Mouse (Mus musculus) kidney, adult 8-10 months (tissue): ENCODE data around the gene Snx18.

ENCODE experiments used
- DNase-seq, 2 experiments: peaks; one replicate each; pipeline ENCODE4 v3.0.0; 2022

Snx18 gene

DNA sequence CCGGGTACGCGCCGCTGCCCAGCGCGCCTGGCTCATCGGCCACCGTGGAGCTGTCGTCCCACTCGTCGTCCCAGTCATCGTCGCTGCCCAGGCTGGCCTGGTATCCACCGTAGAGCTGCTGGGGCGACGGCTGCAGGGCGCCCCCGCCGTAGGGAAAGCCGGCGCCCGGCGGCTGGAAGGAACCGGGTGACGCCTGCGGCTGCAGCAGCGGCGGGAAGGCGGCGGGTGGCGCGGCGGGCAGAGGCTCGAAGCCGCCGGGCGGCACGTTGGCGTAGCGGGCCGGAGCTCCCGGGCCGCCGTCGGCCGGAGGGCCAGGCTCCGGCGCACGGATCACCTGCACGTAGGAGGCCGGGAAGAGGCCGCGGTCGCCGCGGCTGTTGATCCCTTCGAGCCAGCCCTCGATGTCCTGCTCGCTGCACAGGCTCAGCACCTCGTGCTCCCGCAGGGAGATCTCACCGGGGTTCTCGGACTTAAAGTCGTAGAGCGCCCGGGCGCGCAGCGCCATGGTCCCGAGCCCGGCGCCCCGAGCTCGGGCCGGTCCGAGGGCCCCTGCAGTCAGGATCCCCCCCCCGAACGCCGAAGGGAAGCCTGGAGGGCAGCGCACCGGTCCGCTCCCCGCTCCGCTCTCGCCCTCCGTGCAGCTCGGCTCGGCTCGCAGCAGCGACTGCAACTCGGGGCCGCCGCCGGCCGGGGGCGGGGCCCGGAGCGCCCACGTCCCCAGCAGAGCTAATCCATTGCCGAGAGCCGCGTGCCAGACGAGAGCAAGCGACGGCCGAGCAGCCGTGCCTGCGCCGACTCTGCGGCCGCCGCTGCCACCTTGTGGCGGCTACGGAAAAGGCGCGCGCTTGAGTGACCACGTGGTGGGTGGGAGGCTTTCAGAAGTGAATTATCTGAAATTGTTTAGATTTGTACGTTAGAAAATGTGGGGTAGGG is at the start of gene Snx18:
Gene Snx18 (minus strand): TSS at position 674 of the 933 bp plus-strand sequence.
- DNase-seq = peak; percentile 88 to 89

DNA sequence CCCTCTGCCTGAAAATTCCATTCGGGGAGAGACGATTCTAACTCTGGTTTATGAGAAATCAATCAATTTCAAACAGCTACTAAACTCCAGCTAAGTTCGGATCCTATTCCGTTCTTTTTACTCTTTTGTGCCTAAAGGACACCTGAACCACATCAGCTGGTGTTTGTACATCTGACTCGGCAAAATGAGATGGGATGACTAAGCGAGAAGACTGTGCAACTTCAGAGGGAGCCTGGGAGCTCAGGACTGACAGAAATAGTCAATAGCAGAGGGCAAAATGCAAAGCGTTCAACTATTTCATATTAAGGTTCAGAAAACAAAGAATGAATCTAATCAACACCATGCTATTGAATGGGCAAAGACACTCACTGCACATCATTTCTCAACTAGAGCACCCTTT is 45.5 kb upstream of the Snx18 start:
- DNase-seq = no peak

DNA sequence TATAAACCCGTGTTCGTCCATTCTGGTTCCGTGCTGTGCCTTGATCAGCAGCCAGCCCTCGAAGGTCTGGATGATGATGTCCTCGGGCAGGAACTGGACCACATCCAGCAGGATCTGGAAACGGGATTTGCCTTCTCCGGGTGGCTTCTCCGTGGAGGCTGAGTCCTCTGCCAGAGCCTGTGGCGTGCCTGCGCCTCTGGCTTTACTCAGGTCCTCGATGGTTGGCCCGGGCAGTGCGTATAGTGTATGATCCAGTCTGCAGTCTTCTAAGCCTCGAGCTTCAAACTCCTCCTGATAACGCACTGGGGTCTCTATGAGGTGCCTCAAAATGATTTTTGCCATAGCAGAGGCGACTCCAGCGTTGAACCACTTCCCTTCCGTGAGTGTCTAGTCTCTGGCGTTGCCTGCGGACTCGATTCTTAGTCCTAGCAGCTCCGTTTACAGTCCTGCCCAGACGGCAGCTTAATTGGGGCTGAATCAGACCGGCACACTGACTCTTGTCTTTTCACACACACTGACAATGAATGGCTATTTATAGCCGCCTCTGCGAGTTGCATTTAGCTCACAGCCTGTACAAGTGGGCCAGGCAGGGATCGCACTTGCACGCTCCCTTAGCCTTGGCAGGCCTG is 44.9 kb upstream of the Snx18 start, which contains the start of gene Hspb3:
Gene Hspb3 (minus strand): TSS at position 526 of the 629 bp plus-strand sequence.
- no peak for DNase-seq

DNA sequence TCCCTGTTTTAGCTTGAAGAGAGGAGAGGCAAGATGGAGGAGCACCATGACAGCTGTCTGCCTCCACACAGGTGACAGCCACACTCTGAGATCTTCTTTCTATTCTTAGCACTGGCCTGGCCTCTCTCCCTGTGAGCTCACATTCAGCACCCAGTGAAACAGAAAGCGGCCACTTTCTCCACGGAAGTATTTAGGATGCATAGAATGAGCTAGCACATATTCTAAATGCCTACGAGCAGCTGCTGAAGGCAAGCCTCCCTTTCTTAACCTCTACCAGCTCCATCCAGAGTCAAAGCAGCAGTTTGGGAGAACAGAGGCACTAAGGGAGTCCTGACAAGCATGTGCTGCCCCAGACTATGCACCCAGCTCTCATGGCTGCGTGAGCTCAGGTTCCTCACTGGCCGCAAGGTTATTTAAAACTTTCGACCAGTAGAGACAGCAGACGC is 43.5 kb upstream of the Snx18 start:
- no peak for DNase-seq

DNA sequence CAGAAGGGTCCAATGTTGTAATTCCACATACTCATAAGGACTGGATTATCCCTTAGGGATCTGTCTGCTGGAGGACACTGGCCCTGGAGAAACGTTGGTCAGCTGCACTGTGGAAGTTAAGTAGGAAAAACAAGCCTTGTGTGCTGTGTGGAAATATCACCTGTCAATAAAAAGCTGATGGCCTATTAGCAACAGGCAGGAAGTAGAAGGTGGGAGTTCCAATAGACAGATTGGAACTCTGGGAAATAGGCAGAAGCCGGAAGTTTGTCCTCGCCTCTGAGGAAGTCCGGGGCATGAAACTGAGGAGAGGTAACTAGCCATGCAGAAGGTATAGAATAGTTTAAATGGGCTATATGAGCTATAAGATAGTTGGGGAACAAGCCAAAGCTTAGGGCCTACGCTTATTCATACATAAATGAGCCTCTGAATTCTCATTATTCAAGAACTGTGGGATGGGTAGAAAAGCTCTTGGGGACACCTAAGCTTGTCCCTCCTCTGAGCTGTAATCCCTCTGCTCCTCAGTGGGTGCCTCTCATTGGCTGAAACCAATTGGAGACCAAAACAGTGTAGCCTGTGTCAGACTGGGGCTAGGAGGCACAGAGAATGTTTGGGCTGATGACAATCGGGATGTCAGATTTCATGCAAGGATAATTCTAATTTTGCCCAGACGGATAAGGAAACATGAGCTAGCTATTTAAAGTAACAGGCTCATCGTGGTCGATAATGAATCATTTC is 42.4 kb upstream of the Snx18 start:
- DNase-seq = no peak

DNA sequence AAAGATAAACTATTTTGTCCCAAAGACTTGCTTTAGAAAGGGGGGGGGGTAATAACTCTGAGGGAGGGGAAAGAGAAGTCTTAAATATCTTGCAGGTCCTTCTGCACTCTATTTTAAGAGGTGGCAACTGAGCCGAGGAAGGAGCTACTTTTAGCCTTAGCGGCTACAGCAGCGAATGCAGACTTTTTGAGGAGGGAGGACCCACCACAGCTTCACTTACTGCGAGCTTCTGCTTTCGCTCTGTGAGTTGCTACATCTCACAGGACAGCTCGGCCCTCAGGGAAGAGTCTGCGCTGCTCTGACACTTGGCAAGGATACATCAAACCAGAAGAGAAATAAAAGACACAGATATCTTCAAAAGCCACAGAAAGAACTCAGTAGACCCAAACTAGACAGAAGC is 38.8 kb upstream of the Snx18 start:
- DNase-seq = no peak

DNA sequence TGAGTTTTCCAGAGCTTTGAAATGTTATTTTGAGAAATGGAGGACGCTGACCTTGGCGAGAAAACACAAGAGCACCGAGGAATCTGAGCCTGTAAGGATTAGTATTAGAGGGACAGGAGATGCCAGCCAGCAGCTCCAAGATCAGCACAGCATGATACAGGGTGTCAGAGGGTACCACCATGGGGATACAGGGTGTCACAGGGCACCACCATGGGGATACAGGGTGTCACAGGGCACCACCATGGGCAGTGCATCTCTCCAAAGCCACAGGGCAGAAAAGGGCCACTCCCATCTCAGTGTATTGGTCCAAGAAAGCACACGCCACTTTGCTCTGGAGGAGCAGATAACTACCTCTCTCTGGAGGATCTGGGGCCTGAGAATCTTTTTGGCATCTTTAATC is 38.3 kb upstream of the Snx18 start:
- DNase-seq = no peak

DNA sequence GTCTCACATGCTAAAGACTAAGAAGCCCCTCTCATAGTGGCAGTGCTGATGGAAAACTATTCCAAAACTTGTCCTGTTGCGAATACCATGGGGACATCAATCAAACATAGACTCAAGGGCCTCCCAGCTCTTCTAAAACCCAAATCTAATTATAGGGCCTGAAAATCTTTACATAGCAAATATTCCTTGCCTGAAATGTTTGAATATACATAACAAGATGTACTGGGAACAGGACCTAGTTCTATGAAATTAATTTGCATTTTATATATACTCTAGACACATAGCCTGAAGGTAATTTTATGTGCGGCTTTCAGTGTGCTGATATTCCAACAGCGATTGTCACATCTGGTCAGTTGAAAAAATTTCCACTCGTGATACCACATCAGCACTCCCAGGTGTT is 37.1 kb upstream of the Snx18 start:
- DNase-seq = no peak

DNA sequence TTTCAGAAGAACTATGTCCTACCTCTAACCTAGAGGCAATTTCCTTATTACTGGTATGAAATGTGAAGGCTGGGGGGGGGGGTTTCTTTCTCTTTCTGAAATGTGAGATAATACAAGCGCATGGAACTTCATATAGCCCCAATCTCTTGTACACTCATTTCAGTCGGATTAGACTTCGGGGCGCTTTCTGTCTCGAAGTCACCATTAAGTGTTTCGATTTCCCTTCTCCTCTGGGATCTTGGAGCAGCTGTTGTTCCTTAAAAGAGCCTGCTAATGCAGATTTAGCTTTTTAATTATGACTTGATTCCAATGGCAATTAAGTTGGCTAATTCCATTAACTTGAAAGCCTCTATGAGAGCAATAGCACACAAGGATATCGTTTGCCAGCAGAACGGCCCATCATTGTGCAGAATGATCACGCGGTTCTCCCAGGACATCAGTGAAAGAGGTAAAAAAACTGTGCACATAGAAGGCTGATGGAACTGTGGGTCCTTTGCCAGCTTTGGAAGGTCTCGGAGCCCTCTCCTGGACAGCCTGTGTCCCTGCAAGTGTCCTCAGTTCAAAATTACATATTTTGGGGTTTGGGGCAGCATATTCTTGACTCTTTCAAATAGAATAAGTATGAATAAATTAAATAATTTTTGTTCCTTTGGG is 22.7 kb upstream of the Snx18 start:
- no peak for DNase-seq

DNA sequence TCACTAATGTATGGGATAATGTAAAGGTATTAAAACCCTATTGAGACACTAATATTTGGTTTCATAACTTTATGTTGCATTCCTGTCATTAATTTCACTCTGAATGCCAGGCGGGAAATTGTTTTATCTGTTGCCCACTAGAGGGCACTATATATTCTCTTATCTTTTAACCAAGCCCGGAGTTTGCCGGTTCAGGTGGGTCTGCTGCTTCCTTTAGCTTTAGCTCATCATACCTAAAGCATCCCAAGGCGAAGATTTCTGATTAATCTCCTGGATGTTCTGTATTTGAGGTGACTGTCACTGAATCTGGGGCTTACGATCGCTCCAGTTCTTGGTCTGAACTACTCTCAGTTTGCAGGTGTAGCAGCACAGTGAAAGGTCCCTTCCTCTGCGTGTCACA is 20.6 kb upstream of the Snx18 start:
- no peak for DNase-seq

DNA sequence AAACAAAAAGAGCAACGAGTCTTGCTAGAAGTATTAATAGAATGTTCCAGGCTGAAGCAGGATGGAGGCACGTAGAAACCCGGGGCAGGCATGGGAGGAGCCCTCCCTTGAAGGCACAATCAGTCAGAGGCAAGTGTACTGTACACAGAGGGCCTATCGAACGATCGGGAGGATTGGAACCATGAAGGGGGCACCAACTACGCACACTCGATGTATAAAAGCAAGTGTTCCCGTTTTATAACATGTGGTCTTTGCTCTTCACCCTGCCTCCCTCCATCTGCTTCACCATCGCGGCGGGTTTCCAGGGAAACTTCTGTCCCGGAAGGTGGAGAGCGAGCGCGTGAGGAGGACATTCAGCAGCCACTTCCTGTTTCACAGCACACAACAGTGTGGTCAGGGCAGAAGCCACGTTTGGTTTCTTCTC is 17.4 kb upstream of the Snx18 start:
- DNase-seq = no peak

DNA sequence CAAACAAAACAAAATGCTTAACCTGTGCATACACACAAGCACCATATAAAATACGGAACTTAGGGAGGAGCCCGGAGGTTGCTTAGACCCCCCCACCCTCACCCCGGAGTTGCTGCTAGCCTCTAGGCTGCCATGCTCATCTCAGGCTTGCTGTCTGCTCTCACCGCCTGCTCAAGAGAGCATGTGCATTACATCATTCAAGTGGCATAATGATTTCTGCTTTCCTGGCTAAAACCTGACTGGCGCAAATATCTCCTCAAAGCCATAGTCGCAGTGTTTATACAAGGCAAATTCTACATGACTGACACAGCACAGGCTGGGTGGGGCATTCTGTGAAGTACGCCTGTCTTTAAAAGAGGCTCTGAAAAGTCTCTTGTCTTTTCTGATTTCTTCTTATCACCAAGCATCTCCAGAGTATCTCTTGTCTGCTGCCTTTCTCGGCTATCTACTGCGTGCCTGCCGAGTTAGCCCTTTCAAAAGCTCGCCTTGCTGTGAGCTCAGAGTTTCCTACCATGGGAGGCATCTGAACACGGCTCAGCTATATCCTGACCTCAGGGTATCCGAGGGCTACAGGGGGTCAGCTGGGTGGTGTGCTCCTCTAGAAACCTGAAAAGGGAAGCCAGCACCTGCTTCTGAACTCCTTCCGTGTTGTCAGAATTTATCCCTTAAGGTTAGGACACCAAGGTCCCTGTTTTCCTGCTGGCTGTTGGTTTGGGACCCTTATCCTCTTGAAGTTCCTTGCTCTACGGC is 16.5 kb upstream of the Snx18 start:
- no peak for DNase-seq

DNA sequence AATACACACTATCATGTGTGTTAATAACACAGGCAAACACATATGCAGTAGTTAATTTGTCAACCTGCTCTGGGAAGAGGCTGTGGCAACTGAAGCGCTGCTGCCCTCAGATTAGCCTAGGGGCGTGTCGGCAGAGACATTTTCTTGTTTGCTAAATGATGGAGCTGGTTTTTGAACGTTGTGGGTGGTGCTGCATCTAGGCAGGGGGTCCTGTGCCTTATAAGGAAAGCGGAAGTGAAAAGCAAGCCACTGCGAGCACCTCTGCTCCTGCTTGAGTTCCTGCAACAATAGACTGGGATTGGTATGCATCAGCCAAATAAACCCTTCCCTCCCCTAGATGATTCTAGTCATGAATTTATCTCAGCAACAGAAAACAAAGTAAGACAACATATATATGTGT is 14.1 kb upstream of the Snx18 start:
- DNase-seq = no peak

DNA sequence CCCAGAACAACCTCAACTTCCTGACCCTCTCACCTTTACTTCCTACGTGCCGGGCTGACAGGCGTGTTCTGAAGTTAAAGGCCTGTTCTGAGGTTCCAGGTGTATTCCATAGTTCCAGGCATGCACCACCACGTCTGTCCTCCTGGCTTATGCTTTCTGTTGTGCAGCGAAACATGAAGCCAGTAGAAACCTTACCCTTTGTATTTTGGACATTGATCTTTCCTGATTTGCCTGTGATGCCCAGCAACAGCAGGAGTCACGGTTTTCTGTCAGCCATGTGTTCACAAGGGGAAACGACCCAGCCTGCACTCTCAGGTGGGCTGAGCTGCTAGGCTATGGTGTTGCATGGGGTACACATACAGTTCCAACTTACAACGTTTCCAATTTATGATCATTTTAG is 9.2 kb upstream of the Snx18 start:
- peak in 1 of 2 experiments; percentile 44 for DNase-seq

DNA sequence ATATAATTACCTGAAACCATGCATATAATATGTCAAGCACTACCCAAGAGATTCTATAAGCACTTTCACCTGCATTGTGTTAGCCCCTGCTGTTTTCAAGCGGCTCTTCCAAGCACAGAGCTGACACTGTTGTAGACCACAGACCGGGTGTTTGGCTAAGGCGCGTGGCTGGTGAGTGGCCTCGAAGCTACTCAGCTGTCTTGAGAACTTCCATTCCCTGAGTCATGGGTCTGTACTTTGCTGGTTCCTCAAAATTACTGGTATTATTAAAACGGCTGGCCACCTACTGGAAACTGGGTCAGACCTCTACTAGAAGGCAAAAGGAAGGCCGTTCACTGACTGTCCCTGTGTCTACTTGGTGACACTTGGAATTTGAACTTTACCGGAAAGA is 4.5 kb upstream of the Snx18 start:
- DNase-seq = no peak

DNA sequence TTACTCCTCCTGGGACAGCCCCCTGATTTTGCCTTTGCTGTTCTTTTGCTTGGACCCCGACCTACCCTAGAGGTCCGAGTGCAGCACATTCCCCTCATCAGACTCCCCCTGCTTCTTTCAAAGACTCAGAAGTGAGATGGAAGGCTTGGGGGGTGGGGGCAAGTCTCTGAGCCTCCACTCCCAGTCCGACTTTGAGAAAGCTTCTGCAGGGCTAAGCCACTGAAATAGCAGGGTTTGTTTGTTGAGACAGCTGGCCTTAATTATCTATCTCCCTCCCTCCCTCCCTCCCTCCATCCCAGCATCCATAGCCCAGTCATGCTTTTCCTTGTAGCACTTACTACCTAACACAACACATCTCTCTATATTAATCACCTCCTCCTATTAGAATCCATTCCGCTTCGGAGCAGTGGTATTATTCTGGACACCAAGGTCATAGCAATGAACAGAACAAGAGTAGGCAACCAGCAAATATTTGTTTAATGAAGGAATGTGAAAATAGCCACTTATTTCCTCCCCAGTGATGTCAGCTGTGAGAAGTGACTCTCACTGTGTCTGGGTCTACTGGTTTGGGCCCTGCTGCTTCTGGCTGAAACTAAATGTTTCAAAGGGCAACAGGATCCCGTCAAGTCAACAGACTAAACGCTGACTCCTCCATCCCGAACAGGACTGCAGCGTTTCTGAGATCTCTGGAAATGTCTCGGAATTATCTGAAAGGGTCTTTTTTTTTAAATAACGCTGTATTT is 3.9 kb upstream of the Snx18 start:
- no peak for DNase-seq

DNA sequence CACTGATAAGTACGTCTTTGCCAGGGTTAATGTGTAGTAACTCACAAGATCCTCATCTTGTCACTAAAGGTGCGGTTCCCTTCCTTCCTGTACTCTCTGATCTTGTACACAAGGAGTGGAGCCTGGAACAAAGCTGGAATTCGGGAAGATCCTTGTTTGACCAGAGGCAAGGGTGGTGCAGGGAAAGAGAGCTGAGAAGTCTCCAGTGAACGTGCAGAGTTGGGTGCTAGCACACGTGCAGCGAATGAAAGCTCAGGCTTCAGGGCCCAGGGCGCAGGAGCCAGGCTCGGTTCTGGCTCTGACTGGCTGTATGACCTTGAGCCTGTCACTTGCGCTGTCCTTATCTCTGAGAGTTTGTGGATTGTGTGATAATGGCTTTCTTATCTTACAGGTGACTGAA is 639 bp upstream of the Snx18 start:
- DNase-seq = no peak

DNA sequence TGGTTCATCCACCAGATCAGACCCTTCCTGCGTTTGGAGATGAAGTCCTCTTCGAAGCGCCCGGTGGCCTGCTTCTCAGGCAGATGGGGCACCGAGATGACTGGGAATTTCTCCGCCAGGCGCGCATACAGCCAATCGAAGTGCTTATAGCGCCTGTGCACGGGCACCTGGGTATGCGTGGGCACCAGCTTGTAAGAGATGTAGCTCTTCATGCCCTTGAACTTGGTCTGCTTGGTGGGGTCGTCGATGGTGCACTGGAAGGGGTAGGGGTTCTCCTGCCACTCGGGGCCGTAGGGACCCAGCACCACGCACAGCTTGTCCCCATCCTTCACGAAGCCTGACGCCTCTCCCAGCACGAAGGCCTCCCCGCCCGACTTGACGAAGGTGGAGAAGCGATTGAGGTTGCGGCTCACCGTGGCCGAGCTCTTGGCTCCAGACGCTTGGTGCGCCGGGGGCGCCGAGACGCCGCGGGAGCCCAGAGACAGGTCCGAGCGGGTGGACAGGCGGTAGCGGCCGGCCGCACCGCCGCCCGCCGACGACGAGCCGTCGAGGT is 950 bp downstream of the Snx18 start:
- no peak for DNase-seq

DNA sequence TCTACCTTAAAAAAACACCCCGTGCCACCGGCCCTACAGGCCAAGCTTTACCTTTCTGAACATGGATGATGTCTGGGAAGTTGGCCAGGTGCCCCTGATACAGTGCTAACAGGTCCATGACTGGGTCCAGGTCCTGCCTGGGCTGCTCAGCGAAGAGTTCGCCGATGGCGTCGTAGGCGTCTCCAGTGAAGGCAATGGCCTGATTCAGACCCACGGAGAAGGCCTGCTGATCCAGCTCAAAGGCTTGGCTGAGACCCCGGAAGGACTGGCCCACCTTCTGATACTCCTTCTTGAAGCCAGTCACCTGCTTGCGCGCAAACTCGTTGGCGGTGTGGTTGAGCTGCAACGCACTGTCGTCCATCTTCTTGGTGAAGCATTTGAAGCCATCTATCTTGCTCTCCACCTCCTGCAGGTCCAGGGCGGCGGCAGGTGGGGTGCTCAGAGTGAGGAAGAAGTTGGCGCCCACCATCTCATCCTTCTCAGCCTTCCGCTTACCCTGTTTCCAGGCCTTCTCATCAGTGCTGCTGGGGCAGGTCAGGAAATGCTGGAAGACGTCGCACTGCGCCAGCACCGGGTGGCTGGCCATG is 1.5 kb downstream of the Snx18 start:
- peak in 1 of 2 experiments; percentile 49 for DNase-seq

DNA sequence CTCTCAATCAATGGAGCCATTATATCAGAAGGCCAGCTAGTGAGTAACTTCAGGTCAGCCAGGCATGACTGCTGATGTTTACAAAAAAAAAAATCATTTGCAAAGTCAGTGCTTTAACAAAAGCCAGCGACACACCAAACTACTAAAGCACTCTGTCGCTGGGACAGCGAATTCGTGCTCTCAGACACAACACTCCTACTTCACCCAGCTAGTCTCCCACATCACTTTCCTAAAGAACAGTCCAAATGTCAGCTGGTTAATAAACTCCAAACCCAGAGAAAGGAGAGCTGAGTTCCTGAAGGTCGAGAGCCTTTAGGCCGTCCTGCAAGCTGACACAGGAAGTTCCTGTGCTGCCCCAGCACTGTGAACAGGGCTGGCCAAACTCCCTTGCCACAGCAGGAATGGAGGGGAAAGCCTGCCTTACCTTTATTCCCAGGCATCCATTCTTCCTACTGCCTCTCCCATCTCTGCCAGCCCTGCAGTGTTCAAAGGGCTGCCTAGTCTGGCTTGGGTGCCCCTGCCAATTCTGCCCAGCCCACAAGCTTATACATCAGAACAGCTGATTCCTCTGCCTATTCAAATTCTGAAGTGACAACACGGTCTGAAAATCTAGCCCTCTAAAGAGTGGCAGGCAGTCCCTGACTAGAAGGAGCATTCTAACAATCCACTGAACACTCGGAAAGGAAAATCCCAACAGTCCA is 2.2 kb downstream of the Snx18 start:
- DNase-seq = peak; percentile 68 to 70
